Mouse (Mus musculus): ENCODE results near the gene Mdk.

- TF ChIP-seq POLR2A (IDR thresholded peaks at IDR 0.05; ENCODE audit: insufficient read length, low read depth) (no peak), USF1 (IDR thresholded peaks at IDR 0.05; ENCODE audit: low read depth) (no peak), MAX (IDR thresholded peaks at IDR 0.05; ENCODE audit: low read depth) (no peak), TCF12 (IDR thresholded peaks at IDR 0.05; ENCODE audit: insufficient read depth, poor library complexity, severe bottlenecking) (no peak), TCF3 (IDR thresholded peaks at IDR 0.05; ENCODE audit: insufficient read length, low read depth) (no peak), MYOD1 (IDR thresholded peaks at IDR 0.05; ENCODE audit: control insufficient read depth in 1 of 3, insufficient read length in 2 of 3, low read depth in 2 of 3) (peak in 2 of 3 experiments; percentile 5 to 22), E2F4 (IDR thresholded peaks at IDR 0.05; ENCODE audit: insufficient read depth) (no peak), MYOG (IDR thresholded peaks at IDR 0.05; ENCODE audit: control insufficient read depth in 1 of 3, insufficient read depth in 1 of 3, insufficient read length in 2 of 3, low read depth in 2 of 3) (peak in 1 of 3 experiments; percentile 55), SRF (IDR thresholded peaks at IDR 0.05; ENCODE audit: control insufficient read depth, insufficient read length, low read depth) (no peak), POLR2AphosphoS2 (IDR thresholded peaks at IDR 0.05; ENCODE audit: insufficient read length, low read depth) (no peak), REST (IDR thresholded peaks at IDR 0.05; ENCODE audit: insufficient read depth, insufficient read length) (no peak), CEBPB (IDR thresholded peaks at IDR 0.05; ENCODE audit: insufficient read depth, poor library complexity, severe bottlenecking) (no peak)
Measured at GRCm38 (mm10) chr2:91958701-91959457, 26.8 kb upstream of the Mdk start.

Data from myocyte (in vitro differentiated cells).